Mouse (Mus musculus): Measurements from ENCODE around the gene Ccdc169. TPM values are rescaled to one million over a fixed set of nuclear protein-coding genes. Genes with fewer than 3 reads are reported as not detected.
"Not testable (repeated sequence)": the region's sequence is repeated elsewhere in the genome, so short reads cannot be mapped to it uniquely, and the experiment has no call there.

The Ccdc169 gene
- polyA plus RNA-seq, 1 experiment from 2014 or later, result not detected

- no peaks in the 10 kb centered on the region for H3K4me1 ChIP-seq (ENCODE audit: insufficient read depth)
- no peak for TF ChIP-seq CTCF (IDR thresholded peaks at IDR 0.05; ENCODE audit: low read depth)
- TF ChIP-seq EP300 (IDR thresholded peaks at IDR 0.05; ENCODE audit: low read depth), result no peak
- 68% methylated on average over 8 of the region's 8 CpGs for WGBS (ENCODE audit: insufficient replicate concordance)
- no peak overlapping the region for H3K4me2 ChIP-seq (ENCODE audit: low read depth, low read length)
- no peak overlapping the region for H3K27ac ChIP-seq (ENCODE audit: low read depth)
- H3K9ac ChIP-seq (replicated peaks), result no peak overlapping the region
- DNase-seq (no peak), ATAC-seq (no peak)
- H3K9me3 ChIP-seq (ENCODE audit: low read length), result no peaks in the 10 kb centered on the region
- H3K36me3 ChIP-seq (replicated peaks; ENCODE audit: insufficient read depth, low read length), result no peaks in the 10 kb centered on the region
- no peaks in the 10 kb centered on the region for H3K27me3 ChIP-seq (ENCODE audit: insufficient read depth, low read length)
- H3K4me3 ChIP-seq (ENCODE audit: low read depth, low read length), result no peak overlapping the region
Observed at GRCm38 (mm10) chr3:55194792-55195191, 57.7 kb downstream of the Ccdc169 start.

- H3K36me3 ChIP-seq (replicated peaks; ENCODE audit: insufficient read depth, low read length), result no peaks in the 10 kb centered on the region
- no peak for TF ChIP-seq EP300 (IDR thresholded peaks at IDR 0.05; ENCODE audit: low read depth)
- TF ChIP-seq CTCF (IDR thresholded peaks at IDR 0.05; ENCODE audit: low read depth), result no peak
- no peak for ATAC-seq
- WGBS (ENCODE audit: insufficient replicate concordance), result 73% methylated on average over 5 of the region's 5 CpGs
- no peak overlapping the region for H3K9ac ChIP-seq (replicated peaks)
- no peak for DNase-seq
- H3K4me3 ChIP-seq (ENCODE audit: low read depth, low read length), result no peak overlapping the region
- H3K4me1 ChIP-seq (ENCODE audit: insufficient read depth), result no peaks in the 10 kb centered on the region
- no peak overlapping the region for H3K4me2 ChIP-seq (ENCODE audit: low read depth, low read length)
- no peak overlapping the region for H3K27ac ChIP-seq (ENCODE audit: low read depth)
- no peaks in the 10 kb centered on the region for H3K9me3 ChIP-seq (ENCODE audit: low read length)
- no peaks in the 10 kb centered on the region for H3K27me3 ChIP-seq (ENCODE audit: insufficient read depth, low read length)
Observed at GRCm38 (mm10) chr3:55195581-55196327, 58.6 kb downstream of the Ccdc169 start.

GRCm38 (mm10) chr3:55196328-55196710 lies 59.2 kb downstream of the Ccdc169 start:
- 80% methylated on average over 2 of the region's 2 CpGs for WGBS (ENCODE audit: insufficient replicate concordance)
- TF ChIP-seq EP300 (IDR thresholded peaks at IDR 0.05; ENCODE audit: low read depth), result no peak
- TF ChIP-seq CTCF (IDR thresholded peaks at IDR 0.05; ENCODE audit: low read depth), result no peak
- no peak overlapping the region for H3K27ac ChIP-seq (ENCODE audit: low read depth)
- no peaks in the 10 kb centered on the region for H3K9me3 ChIP-seq (ENCODE audit: low read length)
- no peaks in the 10 kb centered on the region for H3K27me3 ChIP-seq (ENCODE audit: insufficient read depth, low read length)
- ATAC-seq (no peak), DNase-seq (no peak)
- H3K36me3 ChIP-seq (replicated peaks; ENCODE audit: insufficient read depth, low read length), result no peaks in the 10 kb centered on the region
- no peak overlapping the region for H3K4me3 ChIP-seq (ENCODE audit: low read depth, low read length)
- H3K4me2 ChIP-seq (ENCODE audit: low read depth, low read length), result no peak overlapping the region
- no peaks in the 10 kb centered on the region for H3K4me1 ChIP-seq (ENCODE audit: insufficient read depth)
- no peak overlapping the region for H3K9ac ChIP-seq (replicated peaks)

GRCm38 (mm10) chr3:55203621-55204020 lies 66.5 kb downstream of the Ccdc169 start:
- not testable (repeated sequence) for H3K27me3 ChIP-seq (ENCODE audit: insufficient read depth, low read length); DNase-seq; ATAC-seq; H3K36me3 ChIP-seq (replicated peaks; ENCODE audit: insufficient read depth, low read length); H3K27ac ChIP-seq (ENCODE audit: low read depth); H3K4me2 ChIP-seq (ENCODE audit: low read depth, low read length); H3K4me1 ChIP-seq (ENCODE audit: insufficient read depth); H3K4me3 ChIP-seq (ENCODE audit: low read depth, low read length); H3K9ac ChIP-seq (replicated peaks); H3K9me3 ChIP-seq (ENCODE audit: low read length)
- WGBS (ENCODE audit: insufficient replicate concordance), result 84% methylated on average over 11 of the region's 11 CpGs

- Histone ChIP-seq H3K9me3 (ENCODE audit: low read length) (no peaks in the 10 kb centered on the region), H3K4me1 (ENCODE audit: insufficient read depth) (no peaks in the 10 kb centered on the region), H3K27ac (ENCODE audit: low read depth) (no peak overlapping the region), H3K27me3 (ENCODE audit: insufficient read depth, low read length) (no peaks in the 10 kb centered on the region), H3K36me3 (replicated peaks; ENCODE audit: insufficient read depth, low read length) (no peaks in the 10 kb centered on the region), H3K4me2 (ENCODE audit: low read depth, low read length) (no peak overlapping the region), H3K4me3 (ENCODE audit: low read depth, low read length) (no peak overlapping the region), H3K9ac (replicated peaks) (no peak overlapping the region)
- ATAC-seq, result no peak
- TF ChIP-seq EP300 (IDR thresholded peaks at IDR 0.05; ENCODE audit: low read depth) (no peak), CTCF (IDR thresholded peaks at IDR 0.05; ENCODE audit: low read depth) (no peak)
- DNase-seq, result no peak
- WGBS (ENCODE audit: insufficient replicate concordance), result 79% methylated on average over 2 of the region's 2 CpGs
Observed at GRCm38 (mm10) chr3:55206413-55206812, 69.3 kb downstream of the Ccdc169 start.

GRCm38 (mm10) chr3:55207665-55208064 lies 70.5 kb downstream of the Ccdc169 start:
- Histone ChIP-seq H3K27ac (ENCODE audit: low read depth) (no peak overlapping the region), H3K4me1 (ENCODE audit: insufficient read depth) (no peaks in the 10 kb centered on the region), H3K36me3 (replicated peaks; ENCODE audit: insufficient read depth, low read length) (no peaks in the 10 kb centered on the region), H3K9ac (replicated peaks) (no peak overlapping the region), H3K27me3 (ENCODE audit: insufficient read depth, low read length) (no peaks in the 10 kb centered on the region), H3K4me3 (ENCODE audit: low read depth, low read length) (no peak overlapping the region), H3K9me3 (ENCODE audit: low read length) (no peaks in the 10 kb centered on the region), H3K4me2 (ENCODE audit: low read depth, low read length) (no peak overlapping the region)
- no peak for ATAC-seq
- WGBS (ENCODE audit: insufficient replicate concordance), result 67% methylated on average over 6 of the region's 6 CpGs
- no peak for TF ChIP-seq EP300 (IDR thresholded peaks at IDR 0.05; ENCODE audit: low read depth)
- no peak for DNase-seq

GRCm38 (mm10) chr3:55212254-55212653 lies 75.1 kb downstream of the Ccdc169 start:
- Histone ChIP-seq H3K4me3 (ENCODE audit: low read depth, low read length) (no peak overlapping the region), H3K9ac (replicated peaks) (no peak overlapping the region), H3K27me3 (ENCODE audit: insufficient read depth, low read length) (no peaks in the 10 kb centered on the region), H3K4me1 (ENCODE audit: insufficient read depth) (no peaks in the 10 kb centered on the region), H3K9me3 (ENCODE audit: low read length) (no peaks in the 10 kb centered on the region), H3K4me2 (ENCODE audit: low read depth, low read length) (no peak overlapping the region), H3K27ac (ENCODE audit: low read depth) (no peak overlapping the region), H3K36me3 (replicated peaks; ENCODE audit: insufficient read depth, low read length) (no peaks in the 10 kb centered on the region)
- WGBS (ENCODE audit: insufficient replicate concordance), result 19% methylated on average over 2 of the region's 2 CpGs
- DNase-seq, result no peak
- TF ChIP-seq EP300 (IDR thresholded peaks at IDR 0.05; ENCODE audit: low read depth), result no peak
- no peak for TF ChIP-seq CTCF (IDR thresholded peaks at IDR 0.05; ENCODE audit: low read depth)
- ATAC-seq, result no peak

Measured in liver, postnatal 0 days (tissue).